Mouse (Mus musculus): ENCODE measurements around the gene Scamp4.

DNA sequence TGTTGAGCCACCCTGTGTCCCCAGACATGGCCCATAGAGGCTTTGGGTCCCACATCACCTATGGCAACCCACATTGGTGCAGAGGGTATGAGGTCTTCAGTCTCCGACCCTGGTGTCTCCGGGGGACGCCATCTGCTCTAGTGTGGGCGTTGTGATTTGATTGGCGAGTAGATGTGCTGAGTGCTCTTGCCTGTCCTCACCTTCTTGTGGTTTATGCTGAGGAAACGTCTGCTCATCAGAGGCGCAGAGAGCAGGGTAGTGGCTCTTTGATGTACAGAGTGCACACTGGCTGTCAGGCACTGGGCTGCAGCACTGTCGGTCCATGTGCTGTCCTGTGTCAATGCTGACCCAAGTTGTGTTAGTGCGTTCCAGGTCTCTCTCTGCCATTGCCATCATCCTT lies 26.3 kb downstream of the Scamp4 start:
- TF ChIP-seq CTCF (IDR thresholded peaks at IDR 0.05; ENCODE audit: extremely low read depth, insufficient read depth, insufficient read length, insufficient replicate concordance): no peak
- no peak for TF ChIP-seq POLR2A (IDR thresholded peaks at IDR 0.05; ENCODE audit: low read depth, low read length)
